Mouse (Mus musculus) embryo, embryonic 10 days (tissue): ENCODE measurements around the gene Zfp101.
A peak's percentile ranks its signal among the peaks of the same experiment; 100 is the strongest.

Experiments
- DNase-seq: peaks from one replicate; pipeline ENCODE4 v3.0.0-alpha.2; 2015; ENCODE audit warnings: low spot score

Gene Zfp101

DNA sequence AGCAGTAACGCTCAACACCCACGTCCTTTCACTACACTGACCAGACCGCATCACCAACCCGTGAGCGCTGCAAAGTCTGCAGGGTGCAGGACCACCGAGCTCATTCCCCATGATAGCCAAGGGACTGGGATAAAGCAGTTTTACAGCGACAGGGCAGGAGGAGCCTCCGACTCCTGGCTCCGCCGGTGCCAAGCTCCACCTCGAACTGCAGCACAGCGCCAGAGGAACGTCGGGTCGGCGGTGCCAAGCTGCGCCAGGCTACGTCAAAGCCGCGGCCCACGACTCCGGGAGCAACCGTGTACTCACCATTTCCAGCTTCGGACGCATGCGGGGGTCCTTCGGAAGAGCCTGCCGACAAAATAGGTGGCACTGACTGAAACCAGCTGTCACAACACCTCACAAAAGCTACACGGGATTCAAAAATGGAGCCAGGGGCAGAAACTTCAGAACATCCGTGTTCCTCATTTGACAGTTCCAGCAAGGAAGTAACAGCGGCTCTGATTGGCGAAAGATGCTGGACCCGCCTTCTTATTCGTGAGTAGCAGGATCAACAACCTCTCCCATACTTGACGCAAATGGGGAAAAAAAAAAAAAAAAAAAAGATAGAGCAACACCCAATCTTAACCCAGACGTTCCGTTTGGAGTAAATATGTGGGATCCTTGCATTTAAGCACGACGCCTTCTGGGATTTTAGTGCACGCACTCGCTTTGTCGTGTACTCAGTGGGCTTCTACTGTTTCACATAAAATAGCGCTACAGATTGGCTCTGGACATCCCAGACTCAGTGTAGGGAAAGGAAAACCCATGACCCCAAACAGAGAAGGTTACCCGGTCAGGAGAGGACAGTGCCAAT, at the start of gene Zfp101:
Zfp101 (minus strand) TSS at position 460 of the 853 bp plus-strand sequence.
- peak; percentile 96 for DNase-seq

DNA sequence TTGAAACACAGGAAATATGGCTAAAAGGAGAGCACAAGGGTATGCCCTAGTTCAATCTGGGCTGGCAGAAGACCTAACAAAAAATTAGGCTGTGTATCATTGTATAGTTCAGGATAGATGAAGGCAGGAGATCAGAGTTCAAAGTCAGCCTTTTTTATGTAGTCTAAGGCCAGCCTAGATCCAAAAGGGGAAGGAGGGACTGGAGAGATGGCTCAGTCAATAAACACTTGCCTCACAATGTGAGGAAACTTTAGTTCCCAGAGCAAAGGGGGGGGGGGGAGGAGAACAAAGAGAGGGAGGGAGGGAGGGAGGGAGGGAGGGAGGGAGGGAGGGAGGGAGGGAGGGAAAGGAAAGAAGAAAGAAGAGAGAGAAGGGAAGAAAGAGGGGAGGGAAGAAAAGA, 46.7 kb upstream of the Zfp101 start:
- DNase-seq, result no peak

DNA sequence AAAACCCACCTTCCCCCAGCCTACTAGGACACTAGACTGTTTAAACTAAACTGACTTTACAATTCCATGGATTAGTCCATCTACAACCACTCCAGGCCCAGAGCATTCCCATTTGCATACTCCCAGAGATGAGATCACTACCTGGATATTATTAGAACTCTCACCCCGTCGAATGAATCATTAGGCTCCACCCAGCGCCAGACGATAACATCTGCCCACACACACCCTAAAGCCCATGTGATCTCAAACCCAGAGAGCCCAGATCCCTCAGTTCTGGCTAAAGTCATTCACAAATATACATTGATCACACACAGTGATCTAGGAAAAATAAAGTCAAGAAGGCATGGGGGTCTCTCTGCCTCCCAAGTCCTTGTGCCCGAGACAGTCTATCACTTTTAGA, 45.5 kb upstream of the Zfp101 start:
- DNase-seq, result no peak

DNA sequence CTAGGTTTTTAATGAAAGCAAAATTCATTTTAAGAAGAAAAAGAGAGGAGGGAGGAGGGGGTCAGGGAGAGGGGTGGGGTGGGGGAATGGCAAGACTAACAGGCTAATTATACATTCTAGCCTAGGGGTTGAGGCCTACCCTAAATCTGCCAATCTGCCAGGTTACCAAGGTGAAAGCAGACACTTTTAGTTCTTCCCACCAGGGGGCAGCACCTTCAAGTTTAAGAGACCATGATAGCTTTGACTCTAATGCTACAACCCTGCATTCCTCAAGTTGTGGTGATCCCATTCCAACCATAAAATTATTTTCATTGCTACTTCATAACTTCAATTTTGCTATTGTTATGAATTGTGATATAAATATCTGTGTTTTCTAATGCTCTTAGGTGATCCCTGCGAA, 44.7 kb upstream of the Zfp101 start:
- peak; percentile 85 for DNase-seq

DNA sequence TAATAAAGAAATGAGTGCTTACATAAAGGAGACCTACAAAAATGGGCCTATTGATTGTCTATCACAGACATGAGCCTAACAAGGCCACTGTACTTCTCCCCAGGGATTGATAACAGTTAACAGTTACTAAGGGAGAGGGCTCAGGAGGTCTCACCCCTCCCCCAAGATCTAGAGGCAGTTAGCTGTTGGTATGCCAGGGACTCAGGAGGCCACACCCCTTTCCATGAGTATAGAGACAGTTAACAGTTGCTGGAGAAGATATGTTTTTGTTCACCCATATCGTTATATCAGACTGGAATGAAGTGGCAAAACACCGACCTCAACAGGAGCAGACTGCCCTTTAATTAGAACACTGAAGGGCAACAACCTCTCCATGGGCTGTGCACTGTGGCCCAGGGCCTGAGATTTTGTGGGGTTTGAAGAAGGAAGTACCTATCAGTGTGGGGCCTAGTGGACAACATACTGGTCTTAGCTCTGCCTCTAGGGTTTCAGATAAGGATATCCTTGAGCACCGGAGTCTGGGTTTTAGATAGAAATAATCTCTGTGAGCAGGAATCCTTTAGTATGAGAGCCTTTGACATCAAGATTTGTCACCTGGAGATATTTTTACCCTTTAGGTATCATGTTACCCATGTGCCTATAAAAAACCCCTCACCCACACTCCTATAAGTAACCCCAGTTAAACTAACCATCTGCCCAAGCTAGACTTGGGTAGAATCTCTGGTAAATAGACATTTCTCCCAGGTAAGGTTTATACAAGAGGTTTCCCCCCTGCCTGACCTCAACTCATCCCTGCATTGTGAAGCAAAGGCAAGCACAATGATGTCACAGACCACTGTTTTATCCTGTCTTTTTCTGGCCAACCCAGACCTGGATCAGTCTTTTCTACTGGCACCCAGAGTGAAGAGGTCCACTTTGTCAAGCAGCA, 37.8 kb upstream of the Zfp101 start, which contains the start of gene Actl9:
Actl9 (plus strand) TSS at position 878 of the 928 bp plus-strand sequence.
- no peak for DNase-seq

DNA sequence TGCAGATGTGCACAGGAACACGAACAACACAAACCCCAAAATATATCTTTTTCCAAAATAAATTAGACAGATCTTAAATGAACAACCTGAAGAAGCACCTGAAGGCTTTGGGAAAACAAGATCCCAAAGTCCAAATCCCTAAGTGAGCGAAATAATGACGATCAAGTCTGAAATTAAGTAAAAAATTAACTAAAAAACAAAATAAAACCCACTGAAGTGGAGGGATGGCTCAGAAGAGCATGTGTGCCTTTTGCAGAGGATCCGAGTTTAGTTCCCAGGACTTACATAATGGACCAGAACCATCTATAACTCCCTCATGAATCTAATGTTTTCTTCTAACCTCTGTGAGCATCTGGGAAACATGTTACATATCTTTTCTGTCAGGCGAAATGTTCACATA, 2.2 kb downstream of the Zfp101 start:
- DNase-seq, result no peak

DNA sequence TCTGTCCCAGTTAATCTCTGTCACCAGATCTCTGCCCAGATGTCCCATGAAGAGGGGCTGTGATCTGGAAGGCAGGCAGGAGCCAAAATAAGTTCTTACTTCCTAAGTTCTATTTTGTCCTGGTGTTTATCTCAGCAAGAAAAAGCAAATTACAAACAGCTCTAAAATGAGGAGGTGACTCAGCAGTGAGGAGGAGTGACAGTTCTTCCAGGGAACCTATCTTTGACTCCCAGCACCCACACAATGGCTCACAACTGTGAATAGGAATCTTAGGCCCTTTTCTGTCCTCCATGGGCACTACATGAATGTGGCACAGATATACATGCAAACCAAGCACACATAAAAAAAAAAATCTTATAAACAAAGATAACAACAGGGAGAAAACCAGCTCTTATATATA, 8.7 kb downstream of the Zfp101 start:
- DNase-seq, result no peak

DNA sequence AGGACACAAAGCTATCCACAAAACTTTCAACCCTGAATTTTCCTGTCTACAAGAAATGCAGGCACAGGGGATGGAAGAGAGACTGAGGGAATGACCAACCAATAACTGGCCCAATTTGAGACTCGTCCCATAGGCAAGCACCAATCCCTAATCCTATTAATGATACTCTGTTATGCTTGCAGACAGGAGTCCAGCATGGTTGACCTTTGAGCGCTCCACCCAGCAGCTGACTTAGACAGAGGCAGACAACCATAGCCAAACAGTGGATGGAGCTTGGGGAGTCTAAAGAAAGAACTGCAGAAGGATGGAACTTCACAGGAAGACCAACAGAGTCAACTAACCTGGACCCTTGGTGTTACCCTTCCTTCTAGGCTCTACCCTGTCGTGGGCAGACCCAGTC, 21.6 kb downstream of the Zfp101 start:
- no peak for DNase-seq

DNA sequence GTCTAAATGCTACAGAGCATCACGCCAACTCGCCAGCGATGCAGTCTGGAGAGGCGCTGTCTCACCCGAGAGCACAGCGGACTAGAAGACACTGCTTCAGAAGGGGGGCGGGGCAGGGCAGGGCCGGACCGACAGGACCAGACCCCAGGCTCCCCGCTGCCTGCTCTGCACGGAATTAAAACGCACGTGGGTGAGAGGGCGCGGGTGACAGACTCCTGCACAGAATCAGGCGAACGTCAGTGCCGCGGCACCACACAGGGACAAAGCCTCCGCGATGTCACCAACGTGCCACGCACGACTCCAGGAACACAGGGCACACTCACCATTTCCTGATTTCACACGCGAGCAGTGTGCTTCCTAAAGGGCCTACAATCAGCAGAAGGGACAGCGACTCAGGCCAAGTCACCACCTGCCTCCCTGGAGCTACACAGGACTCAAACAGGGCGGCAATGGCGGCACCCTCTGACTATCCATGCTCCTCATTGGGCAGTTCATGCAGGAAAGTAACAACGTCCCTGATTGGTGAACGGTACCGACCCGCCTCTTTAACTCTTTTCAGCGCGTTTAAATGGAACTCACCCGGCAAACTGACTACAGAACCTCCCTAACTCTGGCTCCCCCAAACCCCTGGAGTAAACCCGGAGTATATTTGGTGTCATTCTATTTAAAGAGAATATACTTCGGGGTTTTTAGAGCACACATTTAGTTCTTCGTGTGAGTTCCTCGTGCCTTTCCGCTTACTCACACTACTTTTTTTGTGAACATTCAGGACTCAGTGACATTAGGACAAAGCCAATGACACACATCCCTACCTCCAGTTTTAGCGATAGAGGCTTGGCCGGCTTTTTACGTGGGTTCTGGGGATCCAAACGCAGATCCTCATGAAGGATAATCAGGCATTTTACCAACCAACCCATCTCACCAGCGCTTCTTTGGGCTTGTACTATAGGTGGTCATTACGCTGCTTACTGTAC, 35.7 kb downstream of the Zfp101 start, which contains the start of gene Zfp81:
Zfp81 (minus strand) TSS at position 468 of the 974 bp plus-strand sequence.
- DNase-seq, result peak; percentile 97

DNA sequence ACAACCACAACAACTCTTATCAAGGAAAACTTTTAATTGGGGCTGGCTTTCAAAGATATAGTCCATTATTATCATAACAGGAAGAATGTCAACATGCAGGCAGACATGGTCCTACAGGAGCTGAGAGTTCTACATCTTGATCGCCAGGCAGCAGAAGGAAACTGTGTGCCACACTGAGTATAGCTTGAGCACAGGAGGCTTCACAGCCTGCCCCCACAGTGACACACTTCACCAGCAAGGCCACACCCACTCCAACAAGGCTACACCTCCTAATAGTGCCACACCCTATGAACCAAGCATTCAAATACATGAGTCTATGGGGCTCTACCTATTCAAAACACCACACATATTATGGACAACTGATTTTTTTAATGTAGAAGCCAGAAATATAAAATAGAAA, 41.5 kb downstream of the Zfp101 start:
- DNase-seq, result no peak
